Mouse (Mus musculus) CH12.LX (cell line): ENCODE measurements at regions not wholly inside any gene's neighbourhood (a gene's known extent, or its start where the extent isn't known, plus 50 kb on each side); places are given as distances from the start of the nearest gene placed in this dataset.

Experiments used
- CTCF ChIP-seq, 2 experiments: IDR thresholded peaks in 1 of 2; conservative IDR thresholded peaks in 1 of 2; 2 replicates each; pipeline ENCODE4 v1.5.1; 2011 to 2012; ENCODE audit warnings: low read depth in 2 of 2, low read length in 2 of 2, improper control_type of control experiment in 1 of 2, inconsistent platforms in 1 of 2, mild to moderate bottlenecking in 1 of 2, moderate library complexity in 1 of 2
- MAFK ChIP-seq: IDR thresholded peaks from 2 replicates; pipeline ENCODE4 v1.6.1; 2011; ENCODE audit warnings: low read length, improper control_type of control experiment; ENCODE audit not compliant: insufficient replicate concordance
- MAX ChIP-seq: IDR thresholded peaks from 2 replicates; pipeline ENCODE4 v1.6.1; 2011; ENCODE audit warnings: low read length, improper control_type of control experiment
- MAZ ChIP-seq: IDR thresholded peaks from 2 replicates; pipeline ENCODE4 v1.6.1; 2012; ENCODE audit warnings: low read depth, mild to moderate bottlenecking, inconsistent platforms, low read length, improper control_type of control experiment, moderate library complexity
- POLR2A ChIP-seq: IDR thresholded peaks from 2 replicates; pipeline ENCODE4 v1.6.1; 2011; ENCODE audit warnings: low read depth, mild to moderate bottlenecking, improper control_type of control experiment, low read length
- ZC3H11A ChIP-seq: IDR thresholded peaks from 2 replicates; pipeline ENCODE4 v1.6.1; 2012; ENCODE audit warnings: low read depth, mild to moderate bottlenecking, inconsistent platforms, low read length, improper control_type of control experiment

- no peak for TF ChIP-seq POLR2A
- TF ChIP-seq ZC3H11A, result no peak
- TF ChIP-seq MAZ, result no peak
- TF ChIP-seq MAX, result no peak
- TF ChIP-seq MAFK, result no peak
- no peak for TF ChIP-seq CTCF (conservative IDR thresholded peaks at IDR 0.05 in 1 of 2, IDR thresholded peaks at IDR 0.05 in 1 of 2; ENCODE audit: low read depth in 2 of 2, low read length in 2 of 2)
Measured at GRCm38 (mm10) chr3:115207072-115207471, 303.2 kb downstream of the Olfm3 start.
